Mouse (Mus musculus): ENCODE measurements around the gene Retnlb. TPM values are rescaled to one million over a fixed set of nuclear protein-coding genes. Genes with fewer than 3 reads are reported as not detected.

Gene Retnlb
- polyA plus RNA-seq (2015; fragmentation: Nextera tagmentation; extraction: Ambion mirVana) = 0.30 and 0.43 TPM in 2 replicates

- no peaks in the 10 kb centered on the region for H3K36me3 ChIP-seq (ENCODE audit: control insufficient read depth, insufficient read depth, low read length)
- H3K9ac ChIP-seq (ENCODE audit: low read length) = no peak within 1 kb of the TSS
- H3K4me2 ChIP-seq (ENCODE audit: low read depth, low read length) = no peak within 1 kb of the TSS
- no peak within 1 kb of the TSS for H3K27ac ChIP-seq (ENCODE audit: low read length)
- no peak for ATAC-seq (ENCODE audit: low read depth)
- H3K4me3 ChIP-seq (ENCODE audit: low read length) = no peak within 1 kb of the TSS
- peaks cover 4% of the 10 kb centered on the region; the same call in 1 of the 2 replicates for H3K4me1 ChIP-seq (replicated peaks; ENCODE audit: control insufficient read depth, insufficient read depth, low read length)
- no peaks in the 10 kb centered on the region for H3K9me3 ChIP-seq (ENCODE audit: control insufficient read depth, low read length)
- 61% methylated on average over 2 of the region's 2 CpGs for WGBS
- no peaks in the 10 kb centered on the region for H3K27me3 ChIP-seq (ENCODE audit: control insufficient read depth, insufficient read depth, low read depth, low read length)
These were observed at the start of gene Retnlb for GRCm38 (mm10) chr16:48816695-48817094. Retnlb (plus strand) TSS chr16:48816856.

GRCm38 (mm10) chr16:48769183-48769582 is 47.5 kb upstream of the Retnlb start:
- Histone ChIP-seq H3K36me3 (ENCODE audit: control insufficient read depth, insufficient read depth, low read length) (no peaks in the 10 kb centered on the region), H3K27ac (ENCODE audit: low read length) (no peak overlapping the region), H3K9me3 (ENCODE audit: control insufficient read depth, low read length) (no peaks in the 10 kb centered on the region), H3K4me2 (ENCODE audit: low read depth, low read length) (no peak overlapping the region), H3K4me3 (ENCODE audit: low read length) (no peak overlapping the region), H3K27me3 (ENCODE audit: control insufficient read depth, insufficient read depth, low read depth, low read length) (no peaks in the 10 kb centered on the region), H3K4me1 (replicated peaks; ENCODE audit: control insufficient read depth, insufficient read depth, low read length) (no peaks in the 10 kb centered on the region), H3K9ac (ENCODE audit: low read length) (no peak overlapping the region)
- WGBS = 89% methylated on average over 3 of the region's 3 CpGs
- ATAC-seq (ENCODE audit: low read depth) = no peak

GRCm38 (mm10) chr16:48771971-48772445 is 44.6 kb upstream of the Retnlb start, which contains the start of gene Trat1:
Trat1 (minus strand) TSS chr16:48772021.
- Histone ChIP-seq H3K27ac (ENCODE audit: low read length) (no peak within 1 kb of the TSS), H3K36me3 (ENCODE audit: control insufficient read depth, insufficient read depth, low read length) (no peaks in the 10 kb centered on the region), H3K9me3 (ENCODE audit: control insufficient read depth, low read length) (no peaks in the 10 kb centered on the region), H3K4me3 (ENCODE audit: low read length) (no peak within 1 kb of the TSS), H3K4me1 (replicated peaks; ENCODE audit: control insufficient read depth, insufficient read depth, low read length) (no peaks in the 10 kb centered on the region), H3K27me3 (ENCODE audit: control insufficient read depth, insufficient read depth, low read depth, low read length) (no peaks in the 10 kb centered on the region), H3K4me2 (ENCODE audit: low read depth, low read length) (no peak within 1 kb of the TSS), H3K9ac (ENCODE audit: low read length) (no peak within 1 kb of the TSS)
- ATAC-seq (ENCODE audit: low read depth) = no peak
- 62% methylated on average over 3 of the region's 3 CpGs for WGBS

- no peak overlapping the region for H3K4me3 ChIP-seq (ENCODE audit: low read length)
- H3K27ac ChIP-seq (ENCODE audit: low read length) = no peak overlapping the region
- no peaks in the 10 kb centered on the region for H3K36me3 ChIP-seq (ENCODE audit: control insufficient read depth, insufficient read depth, low read length)
- H3K4me1 ChIP-seq (replicated peaks; ENCODE audit: control insufficient read depth, insufficient read depth, low read length) = no peaks in the 10 kb centered on the region
- H3K27me3 ChIP-seq (ENCODE audit: control insufficient read depth, insufficient read depth, low read depth, low read length) = no peaks in the 10 kb centered on the region
- no peak overlapping the region for H3K4me2 ChIP-seq (ENCODE audit: low read depth, low read length)
- 53% methylated on average over 2 of the region's 2 CpGs for WGBS
- no peaks in the 10 kb centered on the region for H3K9me3 ChIP-seq (ENCODE audit: control insufficient read depth, low read length)
- ATAC-seq (ENCODE audit: low read depth) = no peak
- H3K9ac ChIP-seq (ENCODE audit: low read length) = no peak overlapping the region
These were observed 39.4 kb upstream of the Retnlb start for GRCm38 (mm10) chr16:48777254-48777653.

- Histone ChIP-seq H3K4me3 (ENCODE audit: low read length) (no peak overlapping the region), H3K27ac (ENCODE audit: low read length) (no peak overlapping the region), H3K36me3 (ENCODE audit: control insufficient read depth, insufficient read depth, low read length) (no peaks in the 10 kb centered on the region), H3K4me2 (ENCODE audit: low read depth, low read length) (no peak overlapping the region), H3K4me1 (replicated peaks; ENCODE audit: control insufficient read depth, insufficient read depth, low read length) (no peaks in the 10 kb centered on the region), H3K27me3 (ENCODE audit: control insufficient read depth, insufficient read depth, low read depth, low read length) (no peaks in the 10 kb centered on the region), H3K9me3 (ENCODE audit: control insufficient read depth, low read length) (no peaks in the 10 kb centered on the region), H3K9ac (ENCODE audit: low read length) (no peak overlapping the region)
- ATAC-seq (ENCODE audit: low read depth) = no peak
- WGBS = 62% methylated on average over 3 of the region's 3 CpGs
These were observed 30.4 kb upstream of the Retnlb start for GRCm38 (mm10) chr16:48786258-48786657.

- 38% methylated on average over 4 of the region's 4 CpGs for WGBS
- no peaks in the 10 kb centered on the region for H3K4me1 ChIP-seq (replicated peaks; ENCODE audit: control insufficient read depth, insufficient read depth, low read length)
These were observed 27.9 kb upstream of the Retnlb start for GRCm38 (mm10) chr16:48788704-48789185.

GRCm38 (mm10) chr16:48798285-48798684 is 18.4 kb upstream of the Retnlb start:
- Histone ChIP-seq H3K4me1 (replicated peaks; ENCODE audit: control insufficient read depth, insufficient read depth, low read length) (no peaks in the 10 kb centered on the region), H3K9me3 (ENCODE audit: control insufficient read depth, low read length) (no peaks in the 10 kb centered on the region), H3K27me3 (ENCODE audit: control insufficient read depth, insufficient read depth, low read depth, low read length) (no peaks in the 10 kb centered on the region), H3K36me3 (ENCODE audit: control insufficient read depth, insufficient read depth, low read length) (no peaks in the 10 kb centered on the region), H3K27ac (ENCODE audit: low read length) (no peak overlapping the region), H3K4me3 (ENCODE audit: low read length) (no peak overlapping the region), H3K9ac (ENCODE audit: low read length) (no peak overlapping the region), H3K4me2 (ENCODE audit: low read depth, low read length) (no peak overlapping the region)
- 21% methylated on average over 3 of the region's 3 CpGs for WGBS
- no peak for ATAC-seq (ENCODE audit: low read depth)

More at GRCm38 (mm10) chr16:48788704-48789185, 27.9 kb upstream of the Retnlb start:
- H3K9me3 ChIP-seq (ENCODE audit: control insufficient read depth, low read length) = no peaks in the 10 kb centered on the region
- no peaks in the 10 kb centered on the region for H3K27me3 ChIP-seq (ENCODE audit: control insufficient read depth, insufficient read depth, low read depth, low read length)
- no peak overlapping the region for H3K4me3 ChIP-seq (ENCODE audit: low read length)
- no peak overlapping the region for H3K9ac ChIP-seq (ENCODE audit: low read length)
- H3K27ac ChIP-seq (ENCODE audit: low read length) = no peak overlapping the region
- H3K36me3 ChIP-seq (ENCODE audit: control insufficient read depth, insufficient read depth, low read length) = no peaks in the 10 kb centered on the region
- ATAC-seq (ENCODE audit: low read depth) = 0 out of 2 replicates have a peak, but pooled peaks have one; percentile 10
- no peak overlapping the region for H3K4me2 ChIP-seq (ENCODE audit: low read depth, low read length)

- no peak overlapping the region for H3K9ac ChIP-seq (ENCODE audit: low read length)
- H3K4me3 ChIP-seq (ENCODE audit: low read length) = no peak overlapping the region
- 78% methylated on average over 3 of the region's 3 CpGs for WGBS
- no peak overlapping the region for H3K4me2 ChIP-seq (ENCODE audit: low read depth, low read length)
- H3K36me3 ChIP-seq (ENCODE audit: control insufficient read depth, insufficient read depth, low read length) = no peaks in the 10 kb centered on the region
- ATAC-seq (ENCODE audit: low read depth) = no peak
- H3K27ac ChIP-seq (ENCODE audit: low read length) = no peak overlapping the region
- no peaks in the 10 kb centered on the region for H3K9me3 ChIP-seq (ENCODE audit: control insufficient read depth, low read length)
- no peaks in the 10 kb centered on the region for H3K4me1 ChIP-seq (replicated peaks; ENCODE audit: control insufficient read depth, insufficient read depth, low read length)
- no peaks in the 10 kb centered on the region for H3K27me3 ChIP-seq (ENCODE audit: control insufficient read depth, insufficient read depth, low read depth, low read length)
These were observed 17.2 kb upstream of the Retnlb start for GRCm38 (mm10) chr16:48799470-48799869.

- H3K9ac ChIP-seq (ENCODE audit: low read length) = no peak overlapping the region
- H3K4me3 ChIP-seq (ENCODE audit: low read length) = no peak overlapping the region
- ATAC-seq (ENCODE audit: low read depth) = no peak
- H3K4me1 ChIP-seq (replicated peaks; ENCODE audit: control insufficient read depth, insufficient read depth, low read length) = no peaks in the 10 kb centered on the region
- H3K9me3 ChIP-seq (ENCODE audit: control insufficient read depth, low read length) = no peaks in the 10 kb centered on the region
- WGBS = 89% methylated on average over 2 of the region's 2 CpGs
- no peak overlapping the region for H3K27ac ChIP-seq (ENCODE audit: low read length)
- H3K4me2 ChIP-seq (ENCODE audit: low read depth, low read length) = no peak overlapping the region
- no peaks in the 10 kb centered on the region for H3K27me3 ChIP-seq (ENCODE audit: control insufficient read depth, insufficient read depth, low read depth, low read length)
- no peaks in the 10 kb centered on the region for H3K36me3 ChIP-seq (ENCODE audit: control insufficient read depth, insufficient read depth, low read length)
These were observed 15.8 kb upstream of the Retnlb start for GRCm38 (mm10) chr16:48800906-48801305.

- no peaks in the 10 kb centered on the region for H3K36me3 ChIP-seq (ENCODE audit: control insufficient read depth, insufficient read depth, low read length)
- no peaks in the 10 kb centered on the region for H3K27me3 ChIP-seq (ENCODE audit: control insufficient read depth, insufficient read depth, low read depth, low read length)
- H3K27ac ChIP-seq (ENCODE audit: low read length) = no peak overlapping the region
- ATAC-seq (ENCODE audit: low read depth) = no peak
- no peak overlapping the region for H3K4me3 ChIP-seq (ENCODE audit: low read length)
- no peaks in the 10 kb centered on the region for H3K9me3 ChIP-seq (ENCODE audit: control insufficient read depth, low read length)
- H3K9ac ChIP-seq (ENCODE audit: low read length) = no peak overlapping the region
- H3K4me2 ChIP-seq (ENCODE audit: low read depth, low read length) = no peak overlapping the region
- no peaks in the 10 kb centered on the region for H3K4me1 ChIP-seq (replicated peaks; ENCODE audit: control insufficient read depth, insufficient read depth, low read length)
- 63% methylated on average over 1 of the region's 1 CpGs for whole genome bisulfite sequencing
These were observed 11.2 kb upstream of the Retnlb start for GRCm38 (mm10) chr16:48805412-48805811.

All from lung, embryonic 16.5 days (tissue).